Mouse (Mus musculus): ENCODE measurements around the gene Zbtb20. TPM values are rescaled to one million over a fixed set of nuclear protein-coding genes. Genes with fewer than 3 reads are reported as not detected.

Gene Zbtb20
- polyA plus RNA-seq, 1 experiment from 2014 or later = 35.1 TPM

DNA sequence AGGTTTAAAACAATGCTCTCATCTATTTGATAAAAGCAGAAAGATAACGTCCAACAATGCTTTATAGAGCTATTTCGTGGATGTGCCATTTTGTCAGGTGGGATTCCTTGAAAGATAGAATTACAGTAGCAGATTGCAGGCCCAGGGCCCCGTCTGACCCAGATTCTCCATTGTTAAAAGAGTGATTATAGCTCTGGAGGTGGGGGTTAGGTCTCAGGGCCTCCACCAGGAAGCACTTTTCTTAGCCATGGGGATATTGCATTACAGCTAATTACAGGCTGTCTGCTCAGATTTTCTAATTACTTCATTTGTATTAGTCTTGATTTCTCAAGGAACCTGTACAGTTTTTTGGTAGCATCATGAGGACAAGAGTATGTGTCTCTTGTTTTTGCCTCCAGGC lies 798.7 kb downstream of the Zbtb20 start:
- Histone ChIP-seq H3K4me2 (replicated peaks; ENCODE audit: low read depth, low read length) (no peak overlapping the region), H3K9me3 (ENCODE audit: control insufficient read depth, low read depth, low read length) (no peaks in the 10 kb centered on the region), H3K4me1 (ENCODE audit: control insufficient read depth, insufficient read depth, low read length) (no peaks in the 10 kb centered on the region), H3K27me3 (ENCODE audit: control insufficient read depth, insufficient read depth, low read length) (no peaks in the 10 kb centered on the region), H3K36me3 (ENCODE audit: control insufficient read depth, insufficient read depth, low read length) (no peaks in the 10 kb centered on the region), H3K27ac (ENCODE audit: low read length) (no peak overlapping the region), H3K9ac (replicated peaks; ENCODE audit: low read depth, low read length) (no peak overlapping the region), H3K4me3 (ENCODE audit: low read depth, low read length) (no peak overlapping the region)
- ATAC-seq (ENCODE audit: insufficient number of reproducible peaks, insufficient read depth, low FRiP score, low read depth) = no peak
- 72% methylated on average over 3 of the region's 3 CpGs for WGBS

DNA sequence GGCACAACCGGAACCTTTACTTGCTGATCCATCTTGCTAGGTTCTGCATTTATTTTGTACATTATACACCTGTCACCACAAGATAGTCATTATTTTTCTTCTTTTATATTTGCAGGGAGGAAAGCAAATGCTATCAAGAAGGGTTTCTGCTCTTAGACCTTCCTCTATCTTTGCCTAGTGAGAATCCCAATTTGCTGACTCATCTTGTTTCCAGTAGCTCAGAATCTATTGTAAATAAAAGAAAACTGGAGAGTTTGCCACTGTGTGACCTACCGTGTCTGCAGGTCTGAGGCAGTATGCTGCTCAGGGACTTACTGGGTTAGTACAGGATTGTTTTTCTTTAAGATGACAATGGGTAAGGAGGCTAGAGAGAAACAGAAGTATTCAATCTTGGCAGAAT lies 812.3 kb downstream of the Zbtb20 start:
- Histone ChIP-seq H3K4me1 (ENCODE audit: control insufficient read depth, insufficient read depth, low read length) (no peaks in the 10 kb centered on the region), H3K27ac (ENCODE audit: low read length) (no peak overlapping the region), H3K9me3 (ENCODE audit: control insufficient read depth, low read depth, low read length) (no peaks in the 10 kb centered on the region), H3K36me3 (ENCODE audit: control insufficient read depth, insufficient read depth, low read length) (no peaks in the 10 kb centered on the region), H3K27me3 (ENCODE audit: control insufficient read depth, insufficient read depth, low read length) (no peaks in the 10 kb centered on the region), H3K4me3 (ENCODE audit: low read depth, low read length) (no peak overlapping the region), H3K9ac (replicated peaks; ENCODE audit: low read depth, low read length) (no peak overlapping the region), H3K4me2 (replicated peaks; ENCODE audit: low read depth, low read length) (no peak overlapping the region)
- WGBS = 71% methylated on average over 2 of the region's 2 CpGs
- ATAC-seq (ENCODE audit: insufficient number of reproducible peaks, insufficient read depth, low FRiP score, low read depth) = no peak

DNA sequence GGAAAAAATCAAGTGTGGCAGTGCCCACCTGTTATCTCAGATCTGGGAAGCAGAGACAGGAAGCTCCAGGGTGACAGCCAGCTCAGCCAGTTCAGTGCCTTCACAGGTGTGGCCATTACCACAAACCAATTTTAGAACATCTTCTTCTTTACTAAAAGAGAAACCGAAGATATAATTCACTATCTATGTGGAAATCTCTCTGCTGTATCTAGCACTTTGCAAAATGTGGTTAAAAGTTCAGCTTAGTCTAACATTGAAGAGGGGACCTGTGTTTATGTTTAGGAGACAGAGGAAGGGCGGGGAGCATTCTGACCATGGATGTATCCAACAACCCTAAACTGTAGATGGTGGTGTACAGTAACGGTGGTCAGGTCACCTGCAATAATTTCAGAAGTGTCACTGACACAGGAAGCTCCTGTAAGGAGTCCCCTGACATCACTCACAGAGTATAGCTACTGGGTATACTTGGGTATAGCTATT lies 814.6 kb downstream of the Zbtb20 start:
- no peaks in the 10 kb centered on the region for H3K4me1 ChIP-seq (ENCODE audit: control insufficient read depth, insufficient read depth, low read length)

DNA sequence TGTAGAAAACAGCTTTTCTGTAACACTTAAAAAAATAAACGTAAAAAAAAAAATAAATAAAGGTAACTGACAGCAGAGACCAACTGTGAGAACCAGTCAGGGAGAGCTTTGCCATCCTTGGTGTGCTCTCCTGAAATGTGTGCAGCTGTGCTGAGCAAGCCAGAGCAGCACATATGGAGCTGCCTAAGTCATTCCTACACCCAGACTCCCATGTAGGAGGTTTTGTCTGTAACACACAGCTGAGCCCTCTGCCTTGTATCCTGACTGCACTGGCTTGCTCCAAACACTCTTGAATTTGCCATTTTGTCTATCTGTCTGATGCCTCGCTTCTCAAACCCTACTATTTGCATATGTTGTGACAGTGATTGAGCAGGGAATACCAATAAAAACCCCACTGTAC lies 815.2 kb downstream of the Zbtb20 start:
- H3K9ac ChIP-seq (replicated peaks; ENCODE audit: low read depth, low read length) = no peak overlapping the region
- 73% methylated on average over 2 of the region's 2 CpGs for WGBS
- H3K4me2 ChIP-seq (replicated peaks; ENCODE audit: low read depth, low read length) = no peak overlapping the region

More for the DNA sequence above, 814.6 kb downstream of the Zbtb20 start:
- Histone ChIP-seq H3K36me3 (ENCODE audit: control insufficient read depth, insufficient read depth, low read length) (no peaks in the 10 kb centered on the region), H3K9me3 (ENCODE audit: control insufficient read depth, low read depth, low read length) (no peaks in the 10 kb centered on the region), H3K4me2 (replicated peaks; ENCODE audit: low read depth, low read length) (no peak overlapping the region), H3K9ac (replicated peaks; ENCODE audit: low read depth, low read length) (no peak overlapping the region), H3K27me3 (ENCODE audit: control insufficient read depth, insufficient read depth, low read length) (no peaks in the 10 kb centered on the region), H3K4me3 (ENCODE audit: low read depth, low read length) (no peak overlapping the region), H3K27ac (ENCODE audit: low read length) (no peak overlapping the region)
- ATAC-seq (ENCODE audit: insufficient number of reproducible peaks, insufficient read depth, low FRiP score, low read depth) = no peak
- WGBS = 85% methylated on average over 3 of the region's 3 CpGs

DNA sequence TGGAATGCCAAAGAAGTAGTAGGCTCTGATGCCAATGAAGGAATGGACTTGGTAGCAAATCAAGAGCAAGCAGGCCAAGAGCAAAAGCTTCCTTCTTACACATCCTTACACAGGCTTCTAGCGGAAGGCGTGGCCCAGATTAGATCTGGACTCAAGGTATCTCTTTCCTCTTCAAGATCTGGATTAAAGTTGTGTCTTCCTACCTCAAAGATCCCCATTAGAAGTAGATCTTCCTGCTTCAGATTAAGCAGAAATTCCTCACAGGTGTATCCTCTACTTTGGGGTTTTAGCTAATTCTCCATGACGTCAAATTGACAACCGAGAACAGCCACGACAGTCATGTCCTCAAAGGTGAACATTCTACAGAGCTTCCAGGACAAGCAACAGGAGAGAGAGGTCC lies 816.1 kb downstream of the Zbtb20 start:
- no peak overlapping the region for H3K4me3 ChIP-seq (ENCODE audit: low read depth, low read length)
- H3K9ac ChIP-seq (replicated peaks; ENCODE audit: low read depth, low read length) = no peak overlapping the region
- no peak for ATAC-seq (ENCODE audit: insufficient number of reproducible peaks, insufficient read depth, low FRiP score, low read depth)
- 95% methylated on average over 5 of the region's 5 CpGs for WGBS
- H3K36me3 ChIP-seq (ENCODE audit: control insufficient read depth, insufficient read depth, low read length) = no peaks in the 10 kb centered on the region
- H3K9me3 ChIP-seq (ENCODE audit: control insufficient read depth, low read depth, low read length) = no peaks in the 10 kb centered on the region
- H3K4me1 ChIP-seq (ENCODE audit: control insufficient read depth, insufficient read depth, low read length) = no peaks in the 10 kb centered on the region
- H3K27ac ChIP-seq (ENCODE audit: low read length) = no peak overlapping the region
- H3K27me3 ChIP-seq (ENCODE audit: control insufficient read depth, insufficient read depth, low read length) = no peaks in the 10 kb centered on the region
- H3K4me2 ChIP-seq (replicated peaks; ENCODE audit: low read depth, low read length) = no peak overlapping the region

More for the DNA sequence above, 815.2 kb downstream of the Zbtb20 start:
- Histone ChIP-seq H3K27ac (ENCODE audit: low read length) (no peak overlapping the region), H3K4me1 (ENCODE audit: control insufficient read depth, insufficient read depth, low read length) (no peaks in the 10 kb centered on the region), H3K4me3 (ENCODE audit: low read depth, low read length) (no peak overlapping the region), H3K27me3 (ENCODE audit: control insufficient read depth, insufficient read depth, low read length) (no peaks in the 10 kb centered on the region), H3K36me3 (ENCODE audit: control insufficient read depth, insufficient read depth, low read length) (no peaks in the 10 kb centered on the region), H3K9me3 (ENCODE audit: control insufficient read depth, low read depth, low read length) (no peaks in the 10 kb centered on the region)
- ATAC-seq (ENCODE audit: insufficient number of reproducible peaks, insufficient read depth, low FRiP score, low read depth) = no peak

MicroRNA genes within 50 kb of the gene (microRNA counts, 519-probe panel; counts per million panel counts)
- not detected for microRNA mmu-miR-568

Small RNAs within 50 kb of the gene (microRNA-seq; reads per million reads assigned to microRNA genes)
- gene Mir568 = not detected
